Mouse (Mus musculus) embryonic fibroblast, embryonic 13.5 days (primary cell): ENCODE results near the gene Gm43518.

Experiments used
- CTCF ChIP-seq: IDR thresholded peaks from 2 replicates; pipeline ENCODE4 v1.5.1; 2011; ENCODE audit warnings: mild to moderate bottlenecking, control low read depth, low read length, moderate library complexity, borderline replicate concordance; ENCODE audit not compliant: insufficient read depth
- POLR2A ChIP-seq: IDR thresholded peaks from 2 replicates; pipeline ENCODE4 v1.6.1; 2011; ENCODE audit warnings: low read depth, mild to moderate bottlenecking, control low read depth, low read length, moderate library complexity

GRCm38 (mm10) chr5:123891669-123892068, 35.5 kb upstream of the Gm43518 start:
- TF ChIP-seq POLR2A (no peak), CTCF (no peak)
